Mouse (Mus musculus): Measurements from ENCODE around the gene Znhit3.
"Not testable (repeated sequence)": the region's sequence is repeated elsewhere in the genome, so short reads cannot be mapped to it uniquely, and the experiment has no call there.

Znhit3 gene

GRCm38 (mm10) chr11:84879007-84879771 lies 37.0 kb downstream of the Znhit3 start:
- no peak for DNase-seq (ENCODE audit: low read depth in 2 of 2, low spot score in 2 of 2)

GRCm38 (mm10) chr11:84876020-84876419 lies 40.1 kb downstream of the Znhit3 start:
- not testable (repeated sequence) for DNase-seq (ENCODE audit: low read depth in 2 of 2, low spot score in 2 of 2)

GRCm38 (mm10) chr11:84873042-84873833 lies 42.9 kb downstream of the Znhit3 start:
- no peak for DNase-seq (ENCODE audit: low read depth in 2 of 2, low spot score in 2 of 2)

GRCm38 (mm10) chr11:84871548-84872069 lies 44.6 kb downstream of the Znhit3 start:
- DNase-seq (ENCODE audit: low read depth in 2 of 2, low spot score in 2 of 2): no peak

- no peak for DNase-seq (ENCODE audit: low read depth in 2 of 2, low spot score in 2 of 2)
Observed at GRCm38 (mm10) chr11:84871046-84871445, 45.1 kb downstream of the Znhit3 start.

GRCm38 (mm10) chr11:84870337-84871043 lies 45.7 kb downstream of the Znhit3 start, which contains the start of gene Ggnbp2:
Ggnbp2 (minus strand) TSS chr11:84870817.
- DNase-seq (ENCODE audit: low read depth in 2 of 2, low spot score in 2 of 2): peak; percentile 88 to 90

GRCm38 (mm10) chr11:84869537-84870232 lies 46.5 kb downstream of the Znhit3 start:
- peak; percentile 92 for DNase-seq (ENCODE audit: low read depth in 2 of 2, low spot score in 2 of 2)

GRCm38 (mm10) chr11:84868786-84869259 lies 47.3 kb downstream of the Znhit3 start:
- peak in 1 of 2 experiments; percentile 23 for DNase-seq (ENCODE audit: low read depth in 2 of 2, low spot score in 2 of 2)

GRCm38 (mm10) chr11:84867586-84867985 lies 48.6 kb downstream of the Znhit3 start:
- DNase-seq (ENCODE audit: low read depth in 2 of 2, low spot score in 2 of 2): no peak

GRCm38 (mm10) chr11:84865268-84865667 lies 50.9 kb downstream of the Znhit3 start:
- DNase-seq (ENCODE audit: low read depth in 2 of 2, low spot score in 2 of 2): no peak
